Mouse (Mus musculus): ENCODE measurements around the gene Rilp. TPM values are rescaled to one million over a fixed set of nuclear protein-coding genes. Genes with fewer than 3 reads are reported as not detected.

Rilp gene
- total and polyA plus RNA-seq, 3 experiments = 0.19 to 0.65 TPM; not detected in 1

DNA sequence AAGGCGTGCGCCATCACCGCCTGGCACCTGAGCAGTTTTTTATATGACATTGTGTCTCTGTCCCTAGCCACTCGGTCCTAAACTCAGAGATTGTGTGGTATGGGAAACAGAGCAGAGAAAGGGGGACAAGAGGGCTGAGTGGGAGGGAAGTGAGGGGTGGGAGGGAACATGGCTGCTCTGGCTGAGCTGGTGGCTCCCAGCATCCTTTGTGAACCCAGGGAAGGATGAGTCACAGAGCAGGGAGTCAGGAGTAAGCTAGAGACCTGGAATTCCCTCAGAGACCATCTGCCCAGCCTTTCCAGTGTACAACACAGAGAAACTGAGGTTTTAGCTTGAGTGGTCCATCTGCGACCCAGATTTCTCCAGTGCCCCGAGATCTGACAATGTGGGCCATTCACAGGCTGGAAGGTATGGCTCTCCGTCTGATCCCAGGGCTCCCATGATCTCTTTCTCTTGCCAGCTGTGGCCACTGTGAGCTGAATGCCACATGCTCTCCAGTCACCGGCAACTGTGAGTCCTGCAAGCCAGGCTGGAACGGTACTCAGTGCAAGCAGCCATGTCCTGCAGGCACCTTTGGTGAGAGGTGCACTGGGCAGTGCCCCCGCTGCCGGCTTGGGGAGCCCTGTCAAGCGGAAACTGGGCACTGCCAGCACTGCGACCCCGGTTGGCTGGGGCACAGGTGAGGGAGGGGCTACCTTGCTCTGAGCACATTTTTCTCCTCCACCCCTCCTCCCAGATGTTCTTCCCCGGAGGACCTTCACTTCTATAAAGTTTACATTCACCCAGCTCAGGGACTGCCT is 10.1 kb downstream of the Rilp start:
- TF ChIP-seq UBTF (IDR thresholded peaks at IDR 0.05; ENCODE audit: borderline replicate concordance, insufficient read depth, low read depth, low read length) = no peak
- Histone ChIP-seq H3K36me3 (ENCODE audit: control insufficient read depth in 1 of 2, insufficient read depth in 2 of 2, low read length in 2 of 2) (no peaks in the 10 kb centered on the region), H3K9ac (ENCODE audit: control insufficient read depth, low read depth, low read length, poor library complexity, severe bottlenecking) (no peak overlapping the region)

DNA sequence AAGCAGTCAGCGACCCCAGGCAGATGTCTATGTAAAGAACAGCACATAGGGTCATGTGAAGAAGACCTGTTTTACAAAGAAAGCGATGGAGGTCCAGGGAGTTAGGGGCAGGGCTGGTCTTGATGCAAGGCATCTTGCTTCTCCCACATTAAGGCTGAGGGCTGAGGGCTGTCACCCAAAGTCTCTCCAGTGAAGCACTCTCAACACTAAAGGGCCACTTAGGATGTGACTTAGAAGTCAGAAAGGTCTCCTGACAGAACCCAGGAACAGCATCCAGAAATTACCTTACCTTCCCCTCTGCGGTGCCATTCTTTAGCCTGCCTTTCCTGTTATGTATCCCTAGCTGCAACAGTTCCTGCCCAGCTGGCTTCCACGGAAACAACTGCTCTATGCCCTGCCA is 11.7 kb downstream of the Rilp start:
- H3K27me3 ChIP-seq (ENCODE audit: control insufficient read depth in 1 of 2, insufficient read depth in 2 of 2, low read length in 2 of 2) = no peaks in the 10 kb centered on the region
- H3K27ac ChIP-seq (ENCODE audit: control insufficient read depth, low read depth, low read length) = no peak overlapping the region
- H3K79me2 ChIP-seq (ENCODE audit: control insufficient read depth, insufficient read depth, low read length, poor library complexity) = no peaks in the 10 kb centered on the region
- no peak for DNase-seq (ENCODE audit: low read depth, low spot score)
- no peaks in the 10 kb centered on the region for H3K4me1 ChIP-seq (ENCODE audit: control insufficient read depth in 1 of 2, insufficient read depth in 2 of 2, low read length in 2 of 2)
- H3K4me3 ChIP-seq (ENCODE audit: control insufficient read depth in 1 of 2, insufficient read depth in 1 of 2, low read depth in 2 of 2, low read length in 2 of 2) = no peak overlapping the region
- H3K9ac ChIP-seq (ENCODE audit: control insufficient read depth, low read depth, low read length, poor library complexity, severe bottlenecking) = no peak overlapping the region
- no peaks in the 10 kb centered on the region for H3K9me3 ChIP-seq (replicated peaks; ENCODE audit: insufficient read depth, low read length)
- H3K36me3 ChIP-seq (ENCODE audit: control insufficient read depth in 1 of 2, insufficient read depth in 2 of 2, low read length in 2 of 2) = no peaks in the 10 kb centered on the region
- TF ChIP-seq GABPA (IDR thresholded peaks at IDR 0.05; ENCODE audit: low read depth, low read length) (no peak), NELFE (IDR thresholded peaks at IDR 0.05; ENCODE audit: low read depth, low read length) (no peak), POLR2AphosphoS2 (IDR thresholded peaks at IDR 0.05; ENCODE audit: low read length) (no peak), ELF1 (IDR thresholded peaks at IDR 0.05; ENCODE audit: low read depth, low read length) (no peak), MAFK (IDR thresholded peaks at IDR 0.05; ENCODE audit: borderline replicate concordance, low read depth, low read length) (no peak), ZNF384 (IDR thresholded peaks at IDR 0.05; ENCODE audit: low read depth, low read length) (no peak), ETS1 (IDR thresholded peaks at IDR 0.05; ENCODE audit: low read depth, low read length) (no peak), TBP (IDR thresholded peaks at IDR 0.05; ENCODE audit: low read depth, low read length) (no peak), MAX (IDR thresholded peaks at IDR 0.05; ENCODE audit: low read length) (no peak), GATA1 (IDR thresholded peaks at IDR 0.05; ENCODE audit: low read depth, low read length) (no peak), MYB (IDR thresholded peaks at IDR 0.05; ENCODE audit: low read depth, low read length) (no peak), ZMIZ1 (IDR thresholded peaks at IDR 0.05; ENCODE audit: low read depth, low read length) (no peak), CTCF (IDR thresholded peaks at IDR 0.05 in 2 of 3, conservative IDR thresholded peaks at IDR 0.05 in 1 of 3; ENCODE audit: control insufficient read depth in 1 of 3, insufficient read depth in 1 of 3, low read depth in 2 of 3, low read length in 3 of 3, poor library complexity in 1 of 3, severe bottlenecking in 1 of 3) (no peak), KAT2A (conservative IDR thresholded peaks at IDR 0.05; ENCODE audit: low read depth, low read length) (no peak), HCFC1 (IDR thresholded peaks at IDR 0.05; ENCODE audit: low read depth, low read length) (no peak), ZKSCAN1 (IDR thresholded peaks at IDR 0.05; ENCODE audit: low read depth, low read length) (no peak), POLR2AphosphoS5 (IDR thresholded peaks at IDR 0.05; ENCODE audit: borderline replicate concordance, low read depth, low read length) (no peak), TAL1 (IDR thresholded peaks at IDR 0.05; ENCODE audit: low read length) (no peak), SIN3A (IDR thresholded peaks at IDR 0.05; ENCODE audit: low read length) (no peak), MEF2A (IDR thresholded peaks at IDR 0.05; ENCODE audit: extremely low read depth, insufficient replicate concordance, low read depth, low read length, poor library complexity, severe bottlenecking) (no peak)

More for the DNA sequence above, 10.1 kb downstream of the Rilp start:
- no peak for DNase-seq (ENCODE audit: low read depth, low spot score)
- no peaks in the 10 kb centered on the region for H3K27me3 ChIP-seq (ENCODE audit: control insufficient read depth in 1 of 2, insufficient read depth in 2 of 2, low read length in 2 of 2)
- no peaks in the 10 kb centered on the region for H3K9me3 ChIP-seq (replicated peaks; ENCODE audit: insufficient read depth, low read length)
- no peak overlapping the region for H3K27ac ChIP-seq (ENCODE audit: control insufficient read depth, low read depth, low read length)
- H3K4me1 ChIP-seq (ENCODE audit: control insufficient read depth in 1 of 2, insufficient read depth in 2 of 2, low read length in 2 of 2) = no peaks in the 10 kb centered on the region
- H3K79me2 ChIP-seq (ENCODE audit: control insufficient read depth, insufficient read depth, low read length, poor library complexity) = no peaks in the 10 kb centered on the region
- H3K4me3 ChIP-seq (ENCODE audit: control insufficient read depth in 1 of 2, insufficient read depth in 1 of 2, low read depth in 2 of 2, low read length in 2 of 2) = no peak overlapping the region

Measured in MEL (cell line).